Mouse (Mus musculus) brain, embryonic 14.5 days (tissue): ENCODE results near the gene Alms1.

Experiments
- CTCF ChIP-seq: fragments of 200-500 bp; IDR thresholded peaks from 2 replicates; pipeline ENCODE4 v1.5.1; 2012; ENCODE audit warnings: inconsistent platforms, mild to moderate bottlenecking, moderate library complexity, borderline replicate concordance; ENCODE audit not compliant: insufficient read depth, insufficient read length; ENCODE audit errors: extremely low read depth
- POLR2A ChIP-seq: fragments of 200-500 bp; IDR thresholded peaks from 2 replicates; pipeline ENCODE4 v1.6.1; 2012; ENCODE audit warnings: mild to moderate bottlenecking, inconsistent platforms, borderline replicate concordance; ENCODE audit not compliant: poor library complexity, insufficient read depth, insufficient read length, severe bottlenecking; ENCODE audit errors: extremely low read depth

DNA sequence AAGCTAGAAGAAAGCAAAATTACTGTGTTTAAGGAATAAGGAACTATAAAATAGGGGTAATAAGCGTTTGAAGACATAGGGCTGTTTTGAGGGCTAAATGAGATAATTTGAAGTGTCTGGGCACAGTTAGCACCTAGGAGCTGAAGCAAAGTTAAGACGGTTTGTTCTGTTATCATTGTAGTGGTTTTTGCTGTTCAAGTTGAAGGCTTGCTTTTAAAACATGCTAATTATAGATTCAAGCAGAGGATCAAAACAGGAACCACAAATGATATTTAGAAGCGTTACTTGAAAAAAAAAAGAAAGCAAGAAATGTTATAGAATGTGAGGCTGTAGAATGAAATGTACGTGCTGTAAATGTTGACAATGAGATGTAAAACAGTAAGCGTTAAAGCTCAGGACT is 39.7 kb upstream of the Alms1 start:
- TF ChIP-seq POLR2A (no peak), CTCF (no peak)
